Mouse (Mus musculus): ENCODE measurements around the gene Ccr3. TPM values are rescaled to one million over a fixed set of nuclear protein-coding genes. Genes with fewer than 3 reads are reported as not detected.
"Not testable (repeated sequence)": the region's sequence is repeated elsewhere in the genome, so short reads cannot be mapped to it uniquely, and the experiment has no call there.

Gene Ccr3
- polyA plus RNA-seq (2015; fragmentation: Nextera tagmentation; extraction: Ambion mirVana) = not detected in 2 replicates

DNA sequence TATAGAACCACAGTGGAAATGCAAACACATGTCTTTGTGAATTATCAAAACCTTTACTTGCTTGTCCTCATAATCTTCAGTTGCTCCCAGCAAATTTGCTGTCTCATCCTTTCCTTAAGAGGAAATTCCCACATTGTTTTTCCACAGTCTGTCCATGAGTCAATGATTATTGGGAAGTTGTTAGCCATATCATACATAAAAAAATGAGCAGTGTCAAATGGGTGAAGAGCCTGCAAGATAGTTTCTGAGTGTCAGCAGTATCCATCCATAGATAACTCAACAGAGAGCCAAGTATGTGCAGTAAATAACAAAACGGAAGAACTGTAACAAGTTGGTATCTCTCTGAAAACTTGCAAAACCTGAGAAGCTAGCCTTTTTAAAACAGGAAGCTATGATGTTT, at the start of gene Ccr3:
Gene Ccr3 (plus strand): TSS at position 301 of the 400 bp plus-strand sequence.
- H3K4me3 ChIP-seq = no peak within 1 kb of the TSS
- no peak within 1 kb of the TSS for H3K4me2 ChIP-seq (replicated peaks)
- no peaks in the 10 kb centered on the region for H3K27me3 ChIP-seq
- ATAC-seq (replicated peaks) = no peak
- H3K9me3 ChIP-seq = no peaks in the 10 kb centered on the region
- WGBS = 95% methylated on average over 1 of the region's 1 CpGs
- no peak within 1 kb of the TSS for H3K9ac ChIP-seq (replicated peaks)
- H3K27ac ChIP-seq (replicated peaks) = no peak within 1 kb of the TSS
- H3K4me1 ChIP-seq = no peaks in the 10 kb centered on the region
- no peaks in the 10 kb centered on the region for H3K36me3 ChIP-seq

DNA sequence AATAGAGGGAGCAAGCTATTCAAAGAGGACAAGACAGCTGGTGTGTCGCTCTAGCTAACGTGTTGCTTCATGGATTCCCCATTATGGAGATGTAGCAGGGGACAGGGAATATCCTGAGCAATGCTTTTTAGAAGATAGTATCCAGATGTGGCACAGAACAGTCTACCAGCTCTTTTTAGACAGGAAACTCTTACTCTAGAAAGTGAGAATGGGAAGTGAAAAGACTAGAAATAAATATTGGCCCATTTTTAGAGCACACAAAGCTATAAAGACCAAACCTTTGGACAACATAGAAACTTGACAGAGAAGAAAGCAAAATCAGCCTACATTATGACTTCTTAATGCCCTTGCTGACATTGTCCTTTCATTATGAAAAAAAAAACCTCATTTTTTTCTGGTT, 46.1 kb upstream of the Ccr3 start:
- Histone ChIP-seq H3K9me3 (no peaks in the 10 kb centered on the region), H3K36me3 (no peaks in the 10 kb centered on the region), H3K27ac (replicated peaks) (no peak overlapping the region), H3K4me1 (no peaks in the 10 kb centered on the region), H3K27me3 (no peaks in the 10 kb centered on the region), H3K4me3 (no peak overlapping the region), H3K9ac (replicated peaks) (no peak overlapping the region), H3K4me2 (replicated peaks) (no peak overlapping the region)
- 80% methylated on average over 2 of the region's 2 CpGs for WGBS
- no peak for ATAC-seq (replicated peaks)

DNA sequence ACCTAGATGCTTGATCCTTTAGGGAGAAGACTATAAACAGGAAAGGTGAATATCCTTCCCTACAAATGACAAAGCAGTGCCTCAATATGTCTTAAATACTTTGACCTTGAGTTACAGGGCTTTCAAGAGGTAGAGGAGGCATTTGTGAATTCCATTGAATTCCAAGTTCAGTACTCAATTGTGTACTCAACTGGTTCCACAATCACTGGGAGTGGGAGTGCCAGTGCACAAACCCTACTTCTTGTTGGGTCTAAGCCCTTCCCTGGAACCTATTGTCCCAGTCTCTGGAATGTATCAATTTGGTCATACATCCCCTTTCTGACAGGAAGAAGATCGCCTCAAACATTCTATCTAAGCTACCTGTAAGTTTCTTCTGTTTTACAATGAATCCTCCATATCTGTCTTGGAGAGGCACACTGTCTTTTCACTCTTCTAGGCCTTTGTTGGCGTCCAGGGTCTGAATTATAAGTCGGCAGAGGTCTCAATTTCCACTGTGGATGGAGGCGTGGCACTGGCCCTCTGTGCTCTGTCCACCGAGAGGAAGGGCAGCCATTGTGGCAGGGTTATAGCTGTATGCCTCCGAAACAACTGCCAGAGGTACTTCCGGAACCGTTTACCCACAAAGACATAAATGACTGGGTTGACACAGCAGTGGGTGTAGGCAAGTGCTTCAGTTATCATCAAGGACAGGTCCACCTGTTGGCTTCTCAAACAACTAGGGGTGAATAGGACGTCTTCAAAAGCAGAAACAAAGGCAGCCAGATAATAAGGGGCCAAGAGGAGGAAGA, 44.7 kb upstream of the Ccr3 start:
- Histone ChIP-seq H3K27me3 (no peaks in the 10 kb centered on the region), H3K4me2 (replicated peaks) (no peak overlapping the region), H3K9ac (replicated peaks) (no peak overlapping the region), H3K4me1 (no peaks in the 10 kb centered on the region), H3K27ac (replicated peaks) (no peak overlapping the region), H3K36me3 (no peaks in the 10 kb centered on the region), H3K9me3 (no peaks in the 10 kb centered on the region), H3K4me3 (no peak overlapping the region)
- WGBS = 85% methylated on average over 9 of the region's 9 CpGs
- no peak for ATAC-seq (replicated peaks)

DNA sequence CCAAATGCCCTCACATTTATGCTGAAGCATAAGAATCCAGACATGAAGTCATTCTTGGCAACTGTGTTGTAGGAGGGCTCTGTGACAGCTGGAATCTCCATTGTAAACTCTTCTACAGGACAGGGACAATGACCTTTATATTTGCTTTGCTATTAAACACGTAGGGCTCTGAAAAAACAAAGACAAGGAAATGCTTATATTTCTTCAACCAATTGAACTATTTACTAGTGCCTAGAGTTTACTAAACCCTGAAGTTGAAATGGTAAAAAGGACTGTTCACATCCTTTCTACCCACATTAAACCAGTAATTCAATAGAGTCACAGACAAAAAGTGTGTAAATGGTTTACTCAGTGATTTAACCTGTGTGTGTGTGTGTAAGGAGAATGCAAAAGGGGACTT, 43.5 kb upstream of the Ccr3 start, which contains the start of gene Ccr1l1:
Gene Ccr1l1 (minus strand): TSS at position 101 of the 400 bp plus-strand sequence.
- Histone ChIP-seq H3K27ac (replicated peaks) (no peak within 1 kb of the TSS), H3K4me3 (no peak within 1 kb of the TSS), H3K4me2 (replicated peaks) (no peak within 1 kb of the TSS), H3K9ac (replicated peaks) (no peak within 1 kb of the TSS), H3K9me3 (no peaks in the 10 kb centered on the region), H3K36me3 (no peaks in the 10 kb centered on the region), H3K27me3 (no peaks in the 10 kb centered on the region), H3K4me1 (no peaks in the 10 kb centered on the region)
- no peak for ATAC-seq (replicated peaks)
- WGBS = 70% methylated on average over 1 of the region's 1 CpGs

DNA sequence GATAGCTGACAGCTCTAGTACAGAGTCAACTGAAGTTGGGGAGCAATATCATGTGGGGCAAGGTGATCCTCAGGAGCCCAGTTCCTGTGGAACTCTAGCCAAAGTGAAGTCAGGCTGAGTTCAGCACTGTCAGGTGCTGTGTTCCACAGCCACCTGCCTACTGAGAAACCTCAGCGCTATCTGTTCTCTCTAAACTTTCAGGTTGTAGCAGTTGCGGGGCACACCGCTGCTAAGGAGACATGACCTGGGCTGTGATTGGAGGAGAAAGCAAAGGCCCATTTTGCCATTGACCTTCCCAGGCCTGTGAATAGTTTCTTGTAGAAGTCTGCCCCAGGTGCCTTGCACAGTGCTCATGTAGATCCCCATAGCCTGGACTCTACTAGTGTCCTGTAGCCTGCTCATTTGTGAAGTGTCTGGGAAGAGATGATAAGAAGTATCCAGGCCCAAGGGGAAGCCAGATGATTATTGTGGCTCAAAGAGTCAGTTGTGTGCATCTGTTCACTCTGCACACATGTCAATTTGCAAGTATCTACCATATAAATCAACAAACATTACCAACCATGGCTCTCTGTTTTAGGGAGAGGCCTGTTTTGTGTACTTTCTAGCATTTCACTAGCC, 40.8 kb upstream of the Ccr3 start:
- H3K9me3 ChIP-seq; H3K36me3 ChIP-seq; H3K9ac ChIP-seq (replicated peaks); H3K4me1 ChIP-seq; ATAC-seq (replicated peaks); H3K27me3 ChIP-seq; H3K4me3 ChIP-seq; H3K4me2 ChIP-seq (replicated peaks); H3K27ac ChIP-seq (replicated peaks): not testable (repeated sequence)
- WGBS = no CpG with 5 or more reads among the region's 3 CpGs

DNA sequence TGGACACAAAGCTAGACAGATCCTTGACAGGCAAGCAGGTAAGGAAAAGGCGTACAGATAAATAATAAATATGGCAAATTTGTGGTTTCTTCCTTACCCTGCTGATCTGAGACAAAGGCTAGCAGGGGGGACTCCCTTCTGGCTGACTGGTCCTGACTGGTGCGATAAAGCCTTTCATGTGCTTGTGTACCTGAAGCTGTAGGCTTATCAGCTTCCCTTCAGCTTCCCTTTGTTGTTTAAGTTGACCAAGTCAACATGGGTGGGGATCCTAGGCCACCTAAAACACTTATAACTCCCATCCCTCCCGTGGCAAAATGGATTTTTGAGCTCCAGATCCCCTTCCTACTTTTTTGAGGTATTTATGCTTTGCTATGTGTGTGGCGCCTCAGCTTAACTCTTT, 39.9 kb upstream of the Ccr3 start:
- no peak for ATAC-seq (replicated peaks)
- Histone ChIP-seq H3K36me3 (no peaks in the 10 kb centered on the region), H3K4me2 (replicated peaks) (no peak overlapping the region), H3K27ac (replicated peaks) (no peak overlapping the region), H3K4me3 (no peak overlapping the region), H3K4me1 (no peaks in the 10 kb centered on the region), H3K27me3 (no peaks in the 10 kb centered on the region), H3K9ac (replicated peaks) (no peak overlapping the region), H3K9me3 (no peaks in the 10 kb centered on the region)
- WGBS = 79% methylated on average over 4 of the region's 4 CpGs

DNA sequence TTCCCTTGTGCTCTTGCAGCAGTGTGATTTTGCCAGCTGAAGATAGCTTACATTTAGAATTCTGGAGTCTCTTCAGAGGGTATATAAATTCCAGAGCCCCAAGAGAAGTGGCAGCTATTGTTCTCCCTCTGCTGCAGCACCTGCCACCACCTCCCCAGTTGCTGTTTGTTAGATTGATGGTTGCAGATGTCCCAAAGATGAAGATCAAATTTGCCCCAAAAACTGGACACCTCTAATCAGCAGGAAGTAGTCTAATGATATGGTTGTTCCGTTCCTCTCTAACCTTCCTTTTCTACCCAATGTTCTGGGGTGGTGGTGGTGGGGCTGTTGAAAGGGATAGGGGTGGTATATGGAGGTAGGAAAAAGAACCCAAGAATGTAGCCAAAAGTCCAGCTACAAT, 39.1 kb upstream of the Ccr3 start:
- Histone ChIP-seq H3K27ac (replicated peaks) (no peak overlapping the region), H3K4me1 (no peaks in the 10 kb centered on the region), H3K9me3 (no peaks in the 10 kb centered on the region), H3K4me2 (replicated peaks) (no peak overlapping the region), H3K4me3 (no peak overlapping the region), H3K36me3 (no peaks in the 10 kb centered on the region), H3K27me3 (no peaks in the 10 kb centered on the region), H3K9ac (replicated peaks) (no peak overlapping the region)
- WGBS = 86% methylated on average over 1 of the region's 1 CpGs
- no peak for ATAC-seq (replicated peaks)

DNA sequence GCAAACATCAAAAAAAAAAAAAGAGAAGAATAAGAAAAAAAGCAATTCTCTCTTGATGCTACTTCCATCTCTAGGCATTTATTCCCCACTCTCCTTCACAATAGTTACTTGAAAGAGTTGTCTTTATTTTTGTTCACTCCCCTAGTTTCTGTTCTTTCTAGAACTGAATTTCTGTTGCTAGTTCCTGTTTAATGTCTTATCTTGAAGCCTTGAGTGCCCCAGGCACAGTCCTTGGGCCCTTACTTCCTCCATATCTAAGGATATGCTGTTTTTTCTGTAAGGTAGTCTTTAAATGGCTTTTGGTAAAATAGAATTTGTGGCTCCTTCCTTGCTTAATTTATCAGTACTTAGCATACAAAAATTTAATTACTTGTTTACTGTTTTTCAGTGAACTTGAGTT, 36.8 kb upstream of the Ccr3 start:
- Histone ChIP-seq H3K9me3 (no peaks in the 10 kb centered on the region), H3K36me3 (no peaks in the 10 kb centered on the region), H3K27ac (replicated peaks) (no peak overlapping the region), H3K27me3 (no peaks in the 10 kb centered on the region), H3K9ac (replicated peaks) (no peak overlapping the region), H3K4me2 (replicated peaks) (no peak overlapping the region), H3K4me3 (no peak overlapping the region), H3K4me1 (no peaks in the 10 kb centered on the region)
- no peak for ATAC-seq (replicated peaks)

DNA sequence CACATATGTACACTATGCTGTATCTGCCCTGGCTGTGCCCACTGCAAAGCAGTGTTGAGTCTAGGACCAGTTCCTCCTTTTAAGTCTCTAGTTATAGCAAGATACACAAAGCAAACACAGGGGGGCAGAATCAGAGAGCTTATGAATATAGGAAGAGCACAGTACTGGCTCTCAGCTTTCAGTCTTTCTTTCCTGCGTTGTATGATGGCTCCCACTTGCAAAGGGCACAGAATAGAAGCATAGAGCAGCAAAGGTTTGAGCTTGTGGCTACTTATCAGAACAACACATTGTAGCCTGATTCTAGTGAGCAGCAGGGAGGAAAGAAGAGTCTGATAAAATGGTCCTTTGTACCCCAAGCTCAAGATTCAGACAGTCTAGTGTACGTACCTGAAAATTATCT, 35.6 kb upstream of the Ccr3 start:
- Histone ChIP-seq H3K9me3 (no peaks in the 10 kb centered on the region), H3K27me3 (no peaks in the 10 kb centered on the region), H3K27ac (replicated peaks) (no peak overlapping the region), H3K4me3 (no peak overlapping the region), H3K4me2 (replicated peaks) (no peak overlapping the region), H3K36me3 (no peaks in the 10 kb centered on the region), H3K9ac (replicated peaks) (no peak overlapping the region), H3K4me1 (no peaks in the 10 kb centered on the region)
- 89% methylated on average over 2 of the region's 2 CpGs for WGBS
- ATAC-seq (replicated peaks) = no peak

DNA sequence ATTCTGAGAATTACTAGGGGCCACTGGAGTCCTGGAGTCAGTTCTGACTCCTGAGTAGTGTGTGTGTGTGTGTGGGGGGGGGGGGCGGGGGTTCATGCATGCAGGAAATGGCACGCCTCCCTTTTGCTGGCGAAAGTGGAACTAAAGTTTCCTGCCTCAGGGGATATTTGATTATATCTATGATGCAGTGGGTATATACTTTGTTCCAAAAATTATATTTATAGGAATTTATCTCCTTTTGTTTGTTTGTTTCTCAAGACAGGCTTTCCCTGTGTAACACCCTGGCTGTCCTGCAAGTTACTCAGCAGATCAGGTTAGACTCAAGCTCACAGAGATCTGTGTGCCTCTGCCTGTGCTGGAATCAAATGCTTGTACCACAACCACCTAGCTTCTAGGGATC, 32.1 kb upstream of the Ccr3 start:
- H3K4me2 ChIP-seq (replicated peaks) = no peak overlapping the region
- H3K4me1 ChIP-seq = no peaks in the 10 kb centered on the region
- ATAC-seq (replicated peaks) = no peak
- H3K9me3 ChIP-seq = no peaks in the 10 kb centered on the region
- no peaks in the 10 kb centered on the region for H3K27me3 ChIP-seq
- H3K36me3 ChIP-seq = no peaks in the 10 kb centered on the region
- H3K27ac ChIP-seq (replicated peaks) = no peak overlapping the region
- WGBS = 91% methylated on average over 3 of the region's 3 CpGs
- no peak overlapping the region for H3K4me3 ChIP-seq
- H3K9ac ChIP-seq (replicated peaks) = no peak overlapping the region

DNA sequence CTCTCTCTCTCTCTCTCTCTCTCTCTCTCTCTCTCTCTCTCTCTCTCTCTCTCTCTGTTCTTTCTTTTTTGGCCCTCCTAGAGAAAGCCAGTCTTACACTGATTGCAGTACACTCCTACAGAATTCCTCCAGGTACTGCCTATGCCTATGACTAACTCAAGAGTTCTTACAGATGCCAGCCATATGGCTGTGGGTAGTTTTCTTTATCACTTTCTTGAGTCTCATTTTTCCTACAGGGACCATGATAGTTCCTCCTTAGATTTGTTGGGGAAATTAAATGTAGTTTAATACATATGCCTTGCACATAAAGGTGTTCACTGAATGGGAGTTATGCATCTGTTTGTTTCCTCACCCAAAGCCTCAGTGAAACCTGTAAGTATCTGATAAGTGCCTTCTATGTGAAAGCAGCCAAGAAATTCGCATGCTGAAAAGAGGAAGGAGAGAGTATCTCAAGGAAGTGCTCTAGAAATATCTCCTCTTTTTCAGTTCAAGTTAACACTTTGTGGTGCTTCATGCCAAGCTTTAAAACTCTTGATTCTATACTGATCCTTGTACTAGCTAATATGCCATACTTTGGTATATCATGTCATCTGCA, 30.4 kb upstream of the Ccr3 start:
- no peak overlapping the region for H3K9ac ChIP-seq (replicated peaks)
- no peak for ATAC-seq (replicated peaks)
- H3K9me3 ChIP-seq = no peaks in the 10 kb centered on the region
- H3K4me2 ChIP-seq (replicated peaks) = no peak overlapping the region
- no peak overlapping the region for H3K27ac ChIP-seq (replicated peaks)
- H3K36me3 ChIP-seq = no peaks in the 10 kb centered on the region
- no peak overlapping the region for H3K4me3 ChIP-seq
- no peaks in the 10 kb centered on the region for H3K27me3 ChIP-seq
- 67% methylated on average over 1 of the region's 1 CpGs for WGBS
- H3K4me1 ChIP-seq = no peaks in the 10 kb centered on the region

DNA sequence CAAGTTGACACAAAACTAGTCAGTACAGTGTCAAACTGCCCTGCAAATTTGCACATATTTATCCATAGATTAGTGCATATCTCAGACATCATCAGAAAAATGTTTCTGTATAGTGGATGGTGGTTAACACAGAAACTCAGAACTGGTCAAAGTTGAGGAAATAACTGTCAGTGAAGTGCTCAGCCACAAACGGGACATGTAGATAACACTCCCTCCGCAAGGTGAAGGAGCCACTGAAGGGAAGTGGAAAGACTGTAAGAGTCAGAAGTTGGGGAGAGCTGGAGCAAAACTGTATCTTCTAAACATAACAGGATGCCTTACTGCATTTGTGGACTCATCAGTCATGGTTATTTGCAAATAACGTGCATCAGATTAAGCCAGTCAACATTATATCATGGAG, 24.1 kb upstream of the Ccr3 start:
- no peaks in the 10 kb centered on the region for H3K27me3 ChIP-seq
- no peak for ATAC-seq (replicated peaks)
- H3K36me3 ChIP-seq = no peaks in the 10 kb centered on the region
- H3K27ac ChIP-seq (replicated peaks) = no peak overlapping the region
- no peak overlapping the region for H3K4me2 ChIP-seq (replicated peaks)
- no peaks in the 10 kb centered on the region for H3K9me3 ChIP-seq
- no peaks in the 10 kb centered on the region for H3K4me1 ChIP-seq
- H3K4me3 ChIP-seq = no peak overlapping the region
- 87% methylated on average over 3 of the region's 3 CpGs for WGBS
- H3K9ac ChIP-seq (replicated peaks) = no peak overlapping the region
